Mouse (Mus musculus) heart, embryonic 10.5 days (tissue): Measurements from ENCODE around the gene Ccl20. TPM values are rescaled to one million over a fixed set of nuclear protein-coding genes. Genes with fewer than 3 reads are reported as not detected.

ENCODE experiments used
- DNase-seq: peaks from one replicate; pipeline ENCODE4 v3.0.0-alpha.2; 2017; ENCODE audit warnings: low spot score
- H3K27ac ChIP-seq: fragments of 300-500 bp; sonication (generic); 2 replicates; pipeline ENCODE4 v1.5.1; 2016; ENCODE audit warnings: mild to moderate bottlenecking
- H3K27me3 ChIP-seq: fragments of 300-500 bp; sonication (generic); 2 replicates; pipeline ENCODE4 v1.6.1; 2016; ENCODE audit warnings: mild to moderate bottlenecking; ENCODE audit not compliant: poor library complexity, insufficient read depth, severe bottlenecking
- H3K36me3 ChIP-seq: fragments of 300-500 bp; sonication (generic); 2 replicates; pipeline ENCODE4 v1.6.1; 2016; ENCODE audit warnings: mild to moderate bottlenecking, moderate library complexity
- H3K4me1 ChIP-seq: fragments of 300-500 bp; sonication (generic); 2 replicates; pipeline ENCODE4 v1.6.1; 2016; ENCODE audit warnings: mild to moderate bottlenecking
- H3K4me3 ChIP-seq: fragments of 300-500 bp; sonication (generic); 2 replicates; pipeline ENCODE4 v1.5.1; 2016; ENCODE audit warnings: mild to moderate bottlenecking, moderate library complexity
- H3K9me3 ChIP-seq: fragments of 300-500 bp; sonication (generic); 2 replicates; pipeline ENCODE4 v1.6.1; 2016; ENCODE audit warnings: mild to moderate bottlenecking, moderate library complexity
- WGBS: fragments of 180-500 bp; shearing (Covaris S2); methylation state at CpG from one replicate; pipeline ENCODE4 v1.1.7; 2016; 5-methylcytosine and 5-hydroxymethylcytosine counted together
- polyA plus RNA-seq: library from polyadenylated mRNA; unstranded; fragments of >200 nt; fragmentation: Nextera tagmentation; extraction: Ambion mirVana; gene quantifications from 2 replicates; pipeline ENCODE4 v1.2.1, GENCODE M21; 2016

Gene Ccl20
- polyA plus RNA-seq, 1 experiment from 2014 or later, result 0.34 TPM

DNA sequence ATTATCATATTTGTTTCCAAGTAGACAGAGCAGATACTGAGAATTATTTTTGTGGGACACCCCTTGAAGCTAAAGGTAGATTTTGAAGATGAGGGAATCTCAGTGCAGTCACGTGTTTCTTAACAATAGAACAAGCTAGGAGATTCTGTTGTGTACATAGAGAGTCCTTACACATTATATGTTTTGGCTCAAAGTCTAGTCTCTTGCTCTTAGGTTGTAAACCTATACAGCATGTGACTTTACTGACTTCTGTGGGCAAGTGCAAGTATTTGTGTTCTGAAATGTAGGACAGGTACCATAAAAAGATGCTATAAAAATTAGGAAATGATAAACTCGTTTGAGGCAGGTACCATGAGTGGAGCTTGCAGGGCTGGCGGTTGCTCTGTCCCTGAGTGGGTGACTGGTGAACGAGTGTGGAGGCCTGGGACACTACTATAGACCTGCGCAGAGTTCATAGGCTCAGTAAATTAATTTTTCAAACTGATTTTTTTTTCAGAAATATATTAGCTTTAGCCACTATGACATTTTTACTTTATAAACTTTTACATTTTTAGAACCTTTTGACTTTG, 9.1 kb upstream of the Ccl20 start:
- no peak for DNase-seq
- Histone ChIP-seq H3K4me1 (no peaks in the 10 kb centered on the region), H3K27me3 (no peaks in the 10 kb centered on the region), H3K36me3 (no peaks in the 10 kb centered on the region), H3K9me3 (no peaks in the 10 kb centered on the region), H3K4me3 (no peak overlapping the region), H3K27ac (no peak overlapping the region)
- WGBS, result 74% methylated on average over 5 of the region's 5 CpGs

DNA sequence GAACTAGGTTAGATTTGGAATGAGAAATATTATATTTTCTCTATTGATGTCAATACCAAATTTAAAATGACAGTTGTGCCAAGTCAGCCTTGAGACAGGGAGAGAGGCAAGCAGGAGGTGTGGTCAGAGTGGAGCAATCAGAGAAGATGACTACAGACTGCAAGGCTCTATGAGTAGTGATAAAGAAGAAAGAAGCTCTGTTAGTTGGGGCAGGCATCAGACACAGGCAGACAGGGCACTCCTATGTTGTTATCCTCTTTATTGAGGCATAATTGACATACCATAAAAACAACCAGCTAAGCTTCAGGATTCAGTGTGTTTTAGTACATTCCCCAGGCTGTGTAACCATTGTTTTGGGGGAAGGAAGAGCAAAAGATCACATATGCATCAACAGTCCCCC, 5.6 kb upstream of the Ccl20 start:
- H3K27me3 ChIP-seq, result no peaks in the 10 kb centered on the region
- H3K36me3 ChIP-seq, result no peaks in the 10 kb centered on the region
- H3K4me3 ChIP-seq, result no peak overlapping the region
- no peak for DNase-seq
- no peak overlapping the region for H3K27ac ChIP-seq
- no peaks in the 10 kb centered on the region for H3K4me1 ChIP-seq
- H3K9me3 ChIP-seq, result no peaks in the 10 kb centered on the region

DNA sequence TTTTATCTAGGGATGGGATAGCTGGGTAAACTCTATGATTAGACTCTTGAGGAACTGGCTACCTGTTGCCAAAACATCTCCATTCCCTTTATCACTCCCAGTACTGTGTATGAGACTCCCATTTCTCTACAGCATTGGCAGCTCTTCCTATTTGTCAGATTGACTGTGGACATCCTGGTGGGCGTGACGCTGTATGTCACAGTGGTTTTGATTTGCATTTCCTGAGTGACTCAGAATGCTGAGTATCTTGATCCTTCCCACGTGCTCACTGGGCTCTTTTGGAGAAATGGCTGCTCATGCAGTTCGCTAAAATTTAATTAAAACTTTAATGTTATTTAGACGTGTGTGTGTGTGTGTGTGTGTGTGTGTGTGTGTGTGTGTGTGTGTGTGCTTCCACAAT, 4.8 kb upstream of the Ccl20 start:
- Histone ChIP-seq H3K27ac (no peak overlapping the region), H3K9me3 (no peaks in the 10 kb centered on the region), H3K4me1 (no peaks in the 10 kb centered on the region), H3K27me3 (no peaks in the 10 kb centered on the region), H3K4me3 (no peak overlapping the region), H3K36me3 (no peaks in the 10 kb centered on the region)
- 63% methylated on average over 5 of the region's 5 CpGs for WGBS
- no peak for DNase-seq

DNA sequence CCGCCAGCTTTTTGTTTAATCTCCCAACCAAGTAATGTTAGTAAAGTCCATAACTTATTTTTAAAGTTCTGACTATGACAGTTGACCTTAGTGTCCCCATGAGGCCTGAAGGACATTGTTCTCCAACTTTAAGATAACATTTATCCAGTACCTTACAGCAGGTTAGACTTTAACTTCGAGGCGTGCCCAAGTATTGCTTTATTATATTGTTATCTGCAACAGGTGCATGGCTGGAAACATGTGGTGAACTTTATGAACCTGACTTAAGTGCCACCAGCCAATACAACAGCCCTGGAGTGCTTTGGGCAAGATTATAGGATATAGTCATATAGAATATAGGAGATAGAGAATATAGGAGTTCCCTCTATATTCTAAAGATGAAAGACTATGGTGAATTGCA, 651 bp downstream of the Ccl20 start:
- H3K27ac ChIP-seq, result no peak overlapping the region
- H3K4me1 ChIP-seq, result peaks cover 3% of the 10 kb centered on the region; the same call in 1 of the 2 replicates
- no peak for DNase-seq
- no peaks in the 10 kb centered on the region for H3K36me3 ChIP-seq
- no peaks in the 10 kb centered on the region for H3K27me3 ChIP-seq
- no peak overlapping the region for H3K4me3 ChIP-seq
- 90% methylated on average over 3 of the region's 3 CpGs for WGBS
- H3K9me3 ChIP-seq, result no peaks in the 10 kb centered on the region

DNA sequence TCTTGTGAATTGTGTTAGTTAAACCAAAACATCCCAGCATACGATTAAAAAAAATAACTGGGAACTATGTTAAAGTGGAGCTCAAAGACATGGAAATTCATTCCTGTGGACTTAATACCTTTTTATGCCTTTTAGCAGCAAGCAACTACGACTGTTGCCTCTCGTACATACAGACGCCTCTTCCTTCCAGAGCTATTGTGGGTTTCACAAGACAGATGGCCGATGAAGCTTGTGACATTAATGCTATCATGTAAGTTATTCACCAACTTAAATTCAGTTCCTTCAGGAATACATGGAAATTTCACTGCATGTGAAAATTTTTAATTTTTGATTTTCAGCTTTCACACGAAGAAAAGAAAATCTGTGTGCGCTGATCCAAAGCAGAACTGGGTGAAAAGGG, 1.1 kb downstream of the Ccl20 start:
- Histone ChIP-seq H3K4me1 (peaks cover 3% of the 10 kb centered on the region; the same call in 1 of the 2 replicates), H3K27me3 (no peaks in the 10 kb centered on the region), H3K4me3 (no peak overlapping the region), H3K27ac (no peak overlapping the region), H3K36me3 (no peaks in the 10 kb centered on the region), H3K9me3 (no peaks in the 10 kb centered on the region)
- WGBS, result 88% methylated on average over 7 of the region's 7 CpGs
- DNase-seq, result no peak

DNA sequence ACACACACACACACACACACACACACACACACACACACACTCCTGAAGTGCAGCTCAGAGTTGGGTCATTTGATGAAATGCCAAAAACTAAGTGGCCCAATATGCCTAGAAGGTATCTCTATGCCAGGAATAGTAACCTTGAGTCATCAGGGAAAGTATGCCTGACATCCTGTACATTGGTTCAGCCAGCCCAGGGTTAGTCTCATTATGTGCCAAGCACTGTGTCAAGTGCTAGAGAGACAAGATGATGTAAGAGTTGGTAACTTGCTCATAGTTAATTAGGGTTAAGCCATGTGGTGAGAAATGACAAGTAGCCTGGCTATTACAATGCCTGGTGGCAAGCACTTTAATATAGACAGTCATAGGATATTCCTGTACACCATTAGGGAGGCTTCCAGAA, 3.3 kb downstream of the Ccl20 start:
- Histone ChIP-seq H3K27ac (no peak overlapping the region), H3K4me3 (no peak overlapping the region), H3K9me3 (no peaks in the 10 kb centered on the region), H3K36me3 (no peaks in the 10 kb centered on the region), H3K4me1 (peaks cover 3% of the 10 kb centered on the region; the same call in 1 of the 2 replicates), H3K27me3 (no peaks in the 10 kb centered on the region)
- no peak for DNase-seq

DNA sequence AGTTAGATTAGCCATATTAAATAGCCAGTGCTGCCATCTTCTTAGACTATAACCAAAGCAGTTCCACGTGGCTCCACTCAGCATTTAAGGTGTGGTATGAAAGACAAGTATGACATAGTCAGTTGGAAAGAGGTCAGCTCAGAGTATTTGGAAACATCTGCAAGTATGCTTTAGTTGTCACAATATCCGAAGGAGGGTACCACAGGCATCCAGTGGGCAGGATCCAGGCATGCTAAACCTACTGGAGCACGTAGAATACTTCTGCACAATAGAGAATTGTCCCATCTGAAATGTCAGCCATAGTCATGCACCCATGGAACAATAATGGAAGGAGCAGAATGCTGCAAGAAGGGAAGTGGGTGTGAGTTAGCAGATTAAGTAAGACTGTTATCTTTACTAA, 3.7 kb downstream of the Ccl20 start:
- H3K9me3 ChIP-seq, result no peaks in the 10 kb centered on the region
- H3K27ac ChIP-seq, result no peak overlapping the region
- no peaks in the 10 kb centered on the region for H3K27me3 ChIP-seq
- DNase-seq, result no peak
- no peak overlapping the region for H3K4me3 ChIP-seq
- no peaks in the 10 kb centered on the region for H3K36me3 ChIP-seq
- peaks cover 3% of the 10 kb centered on the region; the same call in 1 of the 2 replicates for H3K4me1 ChIP-seq
- 81% methylated on average over 3 of the region's 3 CpGs for WGBS

DNA sequence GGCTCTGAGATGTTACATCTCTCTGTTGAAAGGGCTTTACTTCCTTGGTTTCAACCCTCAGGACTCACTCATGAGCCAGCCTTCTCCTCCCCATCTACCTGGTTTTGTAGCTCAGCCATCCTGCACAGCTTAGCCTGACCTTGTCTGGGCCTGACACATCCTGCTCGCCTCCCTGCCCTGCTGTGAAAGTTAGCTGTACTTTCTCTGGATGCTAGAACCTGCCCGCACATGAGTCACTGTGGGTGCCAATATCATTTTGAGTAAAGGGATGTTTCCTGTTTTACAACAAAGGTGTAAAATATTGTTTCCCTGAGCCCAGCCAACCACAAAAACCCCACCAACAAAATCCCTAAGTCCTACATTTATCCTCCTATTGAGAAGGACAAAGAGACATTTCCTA, 6.6 kb downstream of the Ccl20 start:
- Histone ChIP-seq H3K4me1 (peaks cover 3% of the 10 kb centered on the region; the same call in 1 of the 2 replicates), H3K4me3 (no peak overlapping the region), H3K27ac (no peak overlapping the region), H3K27me3 (no peaks in the 10 kb centered on the region), H3K36me3 (no peaks in the 10 kb centered on the region), H3K9me3 (no peaks in the 10 kb centered on the region)
- WGBS, result 82% methylated on average over 2 of the region's 2 CpGs
- DNase-seq, result no peak

DNA sequence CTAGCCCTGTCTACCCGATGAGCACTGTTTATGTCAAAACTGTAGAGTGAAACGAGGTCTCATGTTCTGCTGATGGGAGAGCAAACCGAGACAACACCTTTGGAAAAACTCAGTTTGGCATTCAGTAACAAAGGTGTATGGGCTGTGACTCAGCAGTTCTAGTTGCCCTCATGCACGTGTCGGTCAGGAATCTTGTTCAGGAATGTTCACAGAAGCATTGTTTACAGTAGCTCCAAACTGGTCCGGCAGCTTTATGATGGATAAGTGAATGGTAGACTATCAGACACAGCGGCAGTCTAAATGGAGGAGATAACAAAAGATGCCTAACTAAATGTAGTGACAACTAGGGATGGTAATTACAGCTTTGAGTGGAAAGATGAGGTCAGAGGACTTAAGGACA, 19.3 kb downstream of the Ccl20 start:
- 61% methylated on average over 7 of the region's 7 CpGs for WGBS
- no peak overlapping the region for H3K27ac ChIP-seq
- H3K4me1 ChIP-seq, result no peaks in the 10 kb centered on the region
- no peaks in the 10 kb centered on the region for H3K9me3 ChIP-seq
- DNase-seq, result no peak
- no peak overlapping the region for H3K4me3 ChIP-seq
- no peaks in the 10 kb centered on the region for H3K36me3 ChIP-seq
- no peaks in the 10 kb centered on the region for H3K27me3 ChIP-seq

DNA sequence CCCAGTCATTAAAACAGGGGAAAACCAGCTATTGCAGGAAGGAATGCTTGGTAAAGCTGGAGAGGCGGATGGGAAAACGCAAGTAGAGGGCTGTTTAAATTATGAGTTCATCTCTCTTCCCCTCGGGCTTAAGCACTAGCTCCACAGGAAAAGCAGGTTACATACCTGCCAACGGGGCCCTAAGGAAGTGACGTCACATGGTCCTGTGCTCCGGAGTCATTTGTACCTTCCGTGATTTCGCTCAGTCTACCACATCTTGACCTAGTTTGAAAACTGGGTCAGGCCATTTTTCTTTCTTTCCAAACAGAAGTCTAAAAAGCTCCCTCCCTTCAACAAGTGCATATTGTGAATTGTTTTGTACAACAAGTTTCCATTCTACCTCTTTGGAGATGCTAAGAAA, 21.3 kb downstream of the Ccl20 start:
- WGBS, result 90% methylated on average over 8 of the region's 8 CpGs

DNA sequence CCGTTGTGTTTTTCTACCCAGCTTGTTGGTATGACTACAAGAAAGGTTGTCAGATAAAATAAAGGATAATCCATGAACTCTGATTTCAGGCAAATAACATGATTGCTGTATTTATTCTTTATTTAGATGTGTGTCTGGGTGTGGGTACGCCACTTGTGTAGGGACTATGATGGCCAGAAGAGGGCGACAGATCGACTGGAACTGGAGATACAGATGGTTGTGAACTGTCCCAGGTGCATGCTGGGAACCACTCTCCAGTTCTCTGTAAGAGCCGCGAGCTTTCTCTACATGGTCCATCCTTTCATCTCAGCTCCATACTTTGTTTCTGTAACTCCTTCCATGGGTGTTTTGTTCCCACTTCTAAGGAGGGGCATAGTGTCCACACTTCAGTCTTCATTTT, 22.2 kb downstream of the Ccl20 start:
- Histone ChIP-seq H3K36me3 (no peaks in the 10 kb centered on the region), H3K27me3 (no peaks in the 10 kb centered on the region), H3K4me3 (no peak overlapping the region), H3K9me3 (no peaks in the 10 kb centered on the region), H3K4me1 (no peaks in the 10 kb centered on the region), H3K27ac (no peak overlapping the region)
- no peak for DNase-seq
- WGBS, result 85% methylated on average over 6 of the region's 6 CpGs

More for the DNA sequence above, 21.3 kb downstream of the Ccl20 start:
- Histone ChIP-seq H3K36me3 (no peaks in the 10 kb centered on the region), H3K4me1 (no peaks in the 10 kb centered on the region), H3K27me3 (no peaks in the 10 kb centered on the region), H3K4me3 (no peak overlapping the region), H3K9me3 (no peaks in the 10 kb centered on the region), H3K27ac (no peak overlapping the region)
- no peak for DNase-seq

DNA sequence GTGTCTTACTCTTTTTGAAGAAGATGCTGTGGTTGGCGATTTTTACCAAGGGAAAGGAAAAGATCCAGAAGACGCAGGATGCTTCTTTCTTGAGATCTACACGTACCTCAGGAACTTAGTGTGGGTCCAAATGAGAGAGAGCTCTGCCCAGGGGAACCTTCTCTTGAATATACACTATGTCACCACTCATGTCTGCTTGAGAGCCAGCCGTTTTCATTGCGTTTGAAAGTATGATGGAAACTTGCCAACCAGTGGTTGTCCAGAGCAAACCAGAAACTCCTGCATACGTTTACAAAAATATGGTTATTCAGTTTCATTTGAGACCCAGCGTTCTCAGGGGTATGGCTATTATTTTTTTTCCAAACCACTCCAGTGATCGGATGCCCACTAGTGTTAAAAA, 24.9 kb downstream of the Ccl20 start:
- Histone ChIP-seq H3K27me3 (no peaks in the 10 kb centered on the region), H3K4me1 (no peaks in the 10 kb centered on the region), H3K36me3 (no peaks in the 10 kb centered on the region), H3K9me3 (no peaks in the 10 kb centered on the region), H3K27ac (no peak overlapping the region), H3K4me3 (no peak overlapping the region)
- DNase-seq, result no peak
- WGBS, result 78% methylated on average over 8 of the region's 8 CpGs

DNA sequence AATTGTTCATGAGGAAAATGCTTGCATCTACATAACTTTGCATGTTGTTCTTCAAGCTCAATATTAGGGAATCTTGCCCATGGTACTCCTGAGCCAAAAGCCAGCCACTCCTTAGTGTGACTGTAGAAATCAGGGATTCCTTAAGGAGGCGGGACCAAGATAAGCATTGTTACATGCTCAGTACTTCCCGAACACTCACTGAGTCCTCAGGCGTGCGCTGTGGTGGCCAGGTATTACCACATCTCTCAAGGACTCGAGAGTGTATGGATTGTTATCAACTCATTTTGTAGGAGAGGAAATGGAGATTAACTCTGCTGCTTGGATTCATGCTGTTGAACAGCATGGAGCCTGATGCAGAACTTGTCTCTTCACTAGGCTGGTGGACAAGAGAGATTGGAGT, 25.5 kb downstream of the Ccl20 start:
- WGBS, result 70% methylated on average over 5 of the region's 5 CpGs
- Histone ChIP-seq H3K27ac (no peak overlapping the region), H3K36me3 (no peaks in the 10 kb centered on the region), H3K4me1 (no peaks in the 10 kb centered on the region), H3K4me3 (no peak overlapping the region), H3K27me3 (no peaks in the 10 kb centered on the region), H3K9me3 (no peaks in the 10 kb centered on the region)
- DNase-seq, result no peak

DNA sequence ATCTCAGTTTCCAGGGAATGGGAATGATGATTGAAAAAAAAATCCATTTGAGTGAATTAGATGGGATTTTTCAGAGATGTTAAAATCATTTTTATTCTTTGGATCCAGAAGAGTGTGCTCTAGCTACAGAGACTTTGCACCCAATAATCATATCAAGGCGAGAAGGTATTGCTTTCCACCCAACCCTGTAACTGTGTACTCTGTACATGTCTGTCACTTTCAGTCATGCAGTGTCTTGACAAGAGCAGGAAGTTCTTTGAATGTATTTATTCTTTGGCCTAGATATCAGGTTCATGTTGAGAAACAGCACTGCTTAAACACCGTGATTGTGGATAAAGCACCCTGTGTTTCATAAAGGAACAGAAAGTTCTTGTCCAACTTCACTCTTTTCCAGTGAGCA, 30.0 kb downstream of the Ccl20 start:
- Histone ChIP-seq H3K27ac (no peak overlapping the region), H3K36me3 (no peaks in the 10 kb centered on the region), H3K27me3 (no peaks in the 10 kb centered on the region), H3K4me3 (no peak overlapping the region), H3K9me3 (no peaks in the 10 kb centered on the region), H3K4me1 (no peaks in the 10 kb centered on the region)
- no peak for DNase-seq
- WGBS, result 70% methylated on average over 2 of the region's 2 CpGs
